Mouse (Mus musculus) hindbrain, embryonic 11.5 days (tissue): Measurements from ENCODE around the gene BC024978. TPM values are rescaled to one million over a fixed set of nuclear protein-coding genes. Genes with fewer than 3 reads are reported as not detected.

Source experiments
- ATAC-seq: fragments of 200-750 bp; cut with Nextera tagmentation; 2 replicates; pipeline ENCODE4 v1.8.0; 2017; ENCODE audit warnings: mild to moderate bottlenecking, moderate TSS enrichment, moderate library complexity; ENCODE audit not compliant: low FRiP score
- DNase-seq: peaks from one replicate; pipeline ENCODE4 v3.0.0-alpha.2; 2015; ENCODE audit warnings: low spot score
- H3K27ac ChIP-seq: fragments of 300-500 bp; sonication (generic); 2 replicates; pipeline ENCODE4 v1.5.1; 2014; ENCODE audit warnings: mild to moderate bottlenecking, low read depth, low read length
- H3K27me3 ChIP-seq: fragments of 300-500 bp; sonication (generic); 2 replicates; pipeline ENCODE4 v1.6.1; 2014; ENCODE audit warnings: mild to moderate bottlenecking, low read length, moderate library complexity, mixed read lengths; ENCODE audit not compliant: control insufficient read depth, insufficient read depth
- H3K36me3 ChIP-seq: fragments of 300-500 bp; sonication (generic); 2 replicates; pipeline ENCODE4 v1.6.1; 2014; ENCODE audit warnings: mild to moderate bottlenecking, low read length, moderate library complexity, mixed read lengths; ENCODE audit not compliant: control insufficient read depth, insufficient read depth
- H3K4me1 ChIP-seq: fragments of 300-500 bp; sonication (generic); replicated peaks from 2 replicates; pipeline ENCODE4 v1.6.1; 2014; ENCODE audit warnings: low read length, mixed read lengths; ENCODE audit not compliant: control insufficient read depth, insufficient read depth
- H3K4me2 ChIP-seq: fragments of 300-500 bp; sonication (generic); replicated peaks from 2 replicates; pipeline ENCODE4 v1.6.1; 2014; ENCODE audit warnings: mild to moderate bottlenecking, low read depth, low read length
- H3K4me3 ChIP-seq: fragments of 300-500 bp; sonication (generic); 2 replicates; pipeline ENCODE4 v1.5.1; 2014; ENCODE audit warnings: low read depth, low read length
- H3K9ac ChIP-seq: fragments of 300-500 bp; sonication (generic); 2 replicates; pipeline ENCODE4 v1.6.1; 2014; ENCODE audit warnings: low read depth, low read length
- H3K9me3 ChIP-seq: fragments of 300-500 bp; sonication (generic); 2 replicates; pipeline ENCODE4 v1.6.1; 2016; ENCODE audit warnings: low read length; ENCODE audit not compliant: control insufficient read depth
- WGBS: fragments of 180-500 bp; shearing (Covaris S2); extraction: QIAGEN DNeasy Blood & Tissue Kit; methylation state at CpG from one replicate; pipeline ENCODE4 v1.1.7; 2014; 5-methylcytosine and 5-hydroxymethylcytosine counted together
- polyA plus RNA-seq: library from polyadenylated mRNA; unstranded; fragments of >200 nt; fragmentation: Nextera tagmentation; extraction: Ambion mirVana; gene quantifications from 2 replicates; pipeline ENCODE4 v1.2.1, GENCODE M21; 2014

The BC024978 gene
- polyA plus RNA-seq, 1 experiment from 2014 or later, result 4.1 TPM

GRCm38 (mm10) chr7:27222538-27222937 is 27.0 kb downstream of the BC024978 start:
- H3K4me2 ChIP-seq, result no peak overlapping the region
- no peak overlapping the region for H3K9ac ChIP-seq
- peaks cover 7% of the 10 kb centered on the region; the same call in 1 of the 2 replicates for H3K4me1 ChIP-seq
- no peak for DNase-seq
- H3K27me3 ChIP-seq, result no peaks in the 10 kb centered on the region
- no peaks in the 10 kb centered on the region for H3K36me3 ChIP-seq
- no peaks in the 10 kb centered on the region for H3K9me3 ChIP-seq
- H3K27ac ChIP-seq, result no peak overlapping the region
- no peak overlapping the region for H3K4me3 ChIP-seq
- 83% methylated on average over 1 of the region's 1 CpGs for WGBS
- ATAC-seq, result no peak

GRCm38 (mm10) chr7:27224877-27225575 is 29.4 kb downstream of the BC024978 start:
- Histone ChIP-seq H3K4me2 (peak overlapping the region; percentile 7; the same call in 1 of the 2 replicates), H3K9ac (peak overlapping the region; percentile 42), H3K9me3 (no peaks in the 10 kb centered on the region), H3K27ac (no peak overlapping the region), H3K4me1 (peaks cover 9% of the 10 kb centered on the region; the same call in 1 of the 2 replicates), H3K4me3 (no peak overlapping the region), H3K27me3 (no peaks in the 10 kb centered on the region), H3K36me3 (no peaks in the 10 kb centered on the region)
- no peak for DNase-seq
- WGBS, result 81% methylated on average over 11 of the region's 11 CpGs
- ATAC-seq, result no peak

- H3K4me2 ChIP-seq, result peak overlapping the region; percentile 84
- ATAC-seq (no peak), DNase-seq (no peak)
- no peaks in the 10 kb centered on the region for H3K27me3 ChIP-seq
- peak overlapping the region; percentile 77 for H3K9ac ChIP-seq
- no peak overlapping the region for H3K27ac ChIP-seq
- no peaks in the 10 kb centered on the region for H3K36me3 ChIP-seq
- H3K9me3 ChIP-seq, result no peaks in the 10 kb centered on the region
- 32% methylated on average over 9 of the region's 9 CpGs for WGBS
- H3K4me1 ChIP-seq, result peaks cover 9% of the 10 kb centered on the region; the same call in 1 of the 2 replicates
- H3K4me3 ChIP-seq, result peak overlapping the region; percentile 82
These were observed 31.7 kb downstream of the BC024978 start for GRCm38 (mm10) chr7:27227276-27227675.

- Histone ChIP-seq H3K4me2 (peak overlapping the region; percentile 84), H3K9me3 (no peaks in the 10 kb centered on the region), H3K4me3 (peak overlapping the region; percentile 82), H3K4me1 (peaks cover 9% of the 10 kb centered on the region; the same call in 1 of the 2 replicates), H3K9ac (peak overlapping the region; percentile 77), H3K27me3 (no peaks in the 10 kb centered on the region), H3K27ac (0 out of 2 replicates have a peak overlapping the region, but pooled peaks have one; percentile 82), H3K36me3 (no peaks in the 10 kb centered on the region)
- no peak; the same call in 1 of the 2 replicates for ATAC-seq
- DNase-seq, result no peak
- WGBS, result 5% methylated on average over 10 of the region's 10 CpGs
These were observed 32.1 kb downstream of the BC024978 start for GRCm38 (mm10) chr7:27227676-27228075.

- Histone ChIP-seq H3K4me3 (peak within 1 kb of the TSS; percentile 82), H3K9ac (peak within 1 kb of the TSS; percentile 77), H3K9me3 (no peaks in the 10 kb centered on the region), H3K4me2 (peak within 1 kb of the TSS; percentile 84), H3K27me3 (no peaks in the 10 kb centered on the region), H3K27ac (peak within 1 kb of the TSS; percentile 82), H3K4me1 (peaks cover 9% of the 10 kb centered on the region; the same call in 1 of the 2 replicates), H3K36me3 (no peaks in the 10 kb centered on the region)
- ATAC-seq, result peak; percentile 82
- DNase-seq, result peak; percentile 96
- WGBS, result under 1% methylated on average over 49 of the region's 49 CpGs
These were observed 32.8 kb downstream of the BC024978 start, which contains the start of gene Itpkc for GRCm38 (mm10) chr7:27228281-27228821. TSS of gene Itpkc (minus strand) at chr7:27228661.

GRCm38 (mm10) chr7:27228865-27229264 is 33.3 kb downstream of the BC024978 start:
- H3K9ac ChIP-seq, result peak overlapping the region; percentile 77
- 20% methylated on average over 6 of the region's 6 CpGs for WGBS
- peak overlapping the region; percentile 82 for H3K4me3 ChIP-seq
- no peak for DNase-seq
- no peaks in the 10 kb centered on the region for H3K9me3 ChIP-seq
- H3K4me2 ChIP-seq, result peak overlapping the region; percentile 84
- ATAC-seq, result peak; percentile 0; the same call in 1 of the 2 replicates
- peaks cover 12% of the 10 kb centered on the region; the same call in 1 of the 2 replicates for H3K4me1 ChIP-seq
- H3K27ac ChIP-seq, result peak overlapping the region; percentile 82
- H3K36me3 ChIP-seq, result no peaks in the 10 kb centered on the region
- H3K27me3 ChIP-seq, result no peaks in the 10 kb centered on the region

GRCm38 (mm10) chr7:27230781-27231180 is 35.2 kb downstream of the BC024978 start:
- Histone ChIP-seq H3K36me3 (no peaks in the 10 kb centered on the region), H3K4me2 (no peak overlapping the region), H3K4me3 (no peak overlapping the region), H3K27ac (no peak overlapping the region), H3K27me3 (no peaks in the 10 kb centered on the region), H3K9me3 (no peaks in the 10 kb centered on the region), H3K9ac (no peak overlapping the region), H3K4me1 (peaks cover 6% of the 10 kb centered on the region; the same call in 1 of the 2 replicates)
- DNase-seq (no peak), ATAC-seq (no peak)
- 79% methylated on average over 4 of the region's 4 CpGs for WGBS

- Histone ChIP-seq H3K4me3 (no peak overlapping the region), H3K27me3 (no peaks in the 10 kb centered on the region), H3K4me2 (no peak overlapping the region), H3K9ac (no peak overlapping the region), H3K36me3 (no peaks in the 10 kb centered on the region), H3K9me3 (no peaks in the 10 kb centered on the region), H3K4me1 (peaks cover 6% of the 10 kb centered on the region; the same call in 1 of the 2 replicates), H3K27ac (no peak overlapping the region)
- DNase-seq, result no peak
- 82% methylated on average over 7 of the region's 7 CpGs for WGBS
- ATAC-seq, result no peak
These were observed 36.2 kb downstream of the BC024978 start for GRCm38 (mm10) chr7:27231693-27232331.
